Comparison of ENCODE assay signal across 13 mouse cellular contexts in genomic region chr12:111067816-111068215, GRCm38 (mm10).
"Had no signal": no experiment of that assay in that cellular context is flagged by ENCODE, and none has a peak within 500 bp of the region (broad histone marks: within the 10 kb centered on the region; RNA-seq: fewer than 3 reads in every experiment).

No protein-coding gene starts in this region.

- ATAC-seq: lung, postnatal 0 days; midbrain, embryonic 15.5 days had no signal

- DNase-seq: kidney, postnatal 10 days; kidney, postnatal 36 days; layer of hippocampus, postnatal 36 days; liver, embryonic 13.5 days; lung, embryonic 14.5 days; right cerebral cortex, adult 18-20 months; right cerebral cortex, postnatal 14 days; right cerebral cortex, postnatal 4 days; thymus, adult 2 months; thymus, postnatal 14 days; thymus, postnatal 4 days had no signal
